Mouse (Mus musculus) cerebellum, postnatal 10 days (tissue): ENCODE measurements around the gene Castor1.
A peak's percentile ranks its signal among the peaks of the same experiment; 100 is the strongest.
"Not testable (repeated sequence)": the region's sequence is repeated elsewhere in the genome, so short reads cannot be mapped to it uniquely, and the experiment has no call there.

Experiments used
- DNase-seq, 2 experiments: peaks; one replicate each; pipeline ENCODE4 v3.0.0; 2021; ENCODE audit warnings: mixed read lengths in 2 of 2

Gene Castor1

GRCm38 (mm10) chr11:4217914-4218629 lies at the start of gene Castor1:
Castor1 (plus strand) TSS chr11:4218225.
- peak; percentile 57 to 72 for DNase-seq

GRCm38 (mm10) chr11:4174586-4174985 lies 43.4 kb upstream of the Castor1 start:
- peak; percentile 36 to 68 for DNase-seq

- peak; percentile 40 to 46 for DNase-seq
Observed at GRCm38 (mm10) chr11:4177716-4178115, 40.3 kb upstream of the Castor1 start.

GRCm38 (mm10) chr11:4182061-4182460 lies 36.0 kb upstream of the Castor1 start:
- no peak for DNase-seq

- DNase-seq = peak; percentile 28 to 41
Observed at GRCm38 (mm10) chr11:4183511-4183910, 34.5 kb upstream of the Castor1 start.

GRCm38 (mm10) chr11:4184251-4184952 lies 33.6 kb upstream of the Castor1 start:
- no peak for DNase-seq

- DNase-seq = not testable (repeated sequence)
Observed at GRCm38 (mm10) chr11:4185480-4185879, 32.5 kb upstream of the Castor1 start.

- DNase-seq = peak; percentile 99
Observed at GRCm38 (mm10) chr11:4186486-4187317, 31.3 kb upstream of the Castor1 start, which contains the start of gene Tbc1d10a. Tbc1d10a (plus strand) TSS chr11:4186789.

GRCm38 (mm10) chr11:4187318-4187700 lies 30.7 kb upstream of the Castor1 start:
- DNase-seq = peak; percentile 38 to 45

- DNase-seq = no peak
Observed at GRCm38 (mm10) chr11:4189182-4189581, 28.8 kb upstream of the Castor1 start.

- DNase-seq = no peak
Observed at GRCm38 (mm10) chr11:4190677-4191076, 27.3 kb upstream of the Castor1 start.

GRCm38 (mm10) chr11:4192757-4193156 lies 25.3 kb upstream of the Castor1 start:
- DNase-seq = no peak

GRCm38 (mm10) chr11:4193420-4193819 lies 24.6 kb upstream of the Castor1 start:
- DNase-seq = no peak

- no peak for DNase-seq
Observed at GRCm38 (mm10) chr11:4195597-4196031, 22.4 kb upstream of the Castor1 start.

- no peak for DNase-seq
Observed at GRCm38 (mm10) chr11:4196636-4197035, 21.4 kb upstream of the Castor1 start.

- no peak for DNase-seq
Observed at GRCm38 (mm10) chr11:4197691-4198090, 20.3 kb upstream of the Castor1 start.

GRCm38 (mm10) chr11:4201981-4202700 lies 15.9 kb upstream of the Castor1 start:
- DNase-seq = peak; percentile 46 to 48

GRCm38 (mm10) chr11:4202995-4203704 lies 14.9 kb upstream of the Castor1 start:
- no peak for DNase-seq

GRCm38 (mm10) chr11:4203705-4204074 lies 14.3 kb upstream of the Castor1 start:
- peak in 1 of 2 experiments; percentile 41 for DNase-seq

GRCm38 (mm10) chr11:4205097-4205655 lies 12.8 kb upstream of the Castor1 start:
- DNase-seq = no peak

GRCm38 (mm10) chr11:4205951-4206350 lies 12.1 kb upstream of the Castor1 start:
- no peak for DNase-seq
